Mouse (Mus musculus): Measurements from ENCODE around the gene Krt90.

- TF ChIP-seq GATA1 (IDR thresholded peaks at IDR 0.05; ENCODE audit: low read length), result no peak
- no peak for TF ChIP-seq TAL1 (IDR thresholded peaks at IDR 0.05; ENCODE audit: low read length)
Measured at GRCm38 (mm10) chr15:101573796-101574345, 11.1 kb upstream of the Krt90 start, which contains the start of gene Krt75.

Measured in erythroblast, embryonic 14.5 days (primary cell).